24 mouse cellular contexts compared by ENCODE assay signal in genomic region chr3:88905741-88906140, GRCm38 (mm10).
"Had no signal": no experiment of that assay in that cellular context is flagged by ENCODE, and none has a peak within 500 bp of the region (broad histone marks: within the 10 kb centered on the region; RNA-seq: fewer than 3 reads in every experiment).

No protein-coding gene starts in this region.

- H3K4me2 ChIP-seq: heart, embryonic 12.5 days; hindbrain, embryonic 12.5 days; hindbrain, embryonic 14.5 days; intestine, embryonic 15.5 days; limb, embryonic 12.5 days; liver, embryonic 11.5 days; liver, embryonic 13.5 days; liver, embryonic 15.5 days had no signal

- H3K27me3 ChIP-seq: heart, embryonic 12.5 days; hindbrain, embryonic 12.5 days; intestine, embryonic 15.5 days; limb, embryonic 12.5 days; liver, embryonic 13.5 days; liver, embryonic 15.5 days had no signal

- H3K4me1 ChIP-seq: heart, embryonic 12.5 days; hindbrain, embryonic 10.5 days; hindbrain, embryonic 12.5 days; intestine, embryonic 15.5 days; limb, embryonic 12.5 days; liver, embryonic 13.5 days; liver, embryonic 15.5 days had no signal

- DNase-seq: gastrocnemius, adult 2 months; gastrocnemius, postnatal 10 days; gastrocnemius, postnatal 25 days; heart, adult 2 months; heart, postnatal 10 days; heart, postnatal 4 days; kidney, adult 18-20 months; kidney, adult 8-10 months; kidney, postnatal 10 days; kidney, postnatal 25 days; kidney, postnatal 4 days; liver; liver, embryonic 13.5 days had no signal

- H3K9me3 ChIP-seq: heart, embryonic 10.5 days; heart, embryonic 12.5 days; hindbrain, embryonic 10.5 days; hindbrain, embryonic 12.5 days; intestine, embryonic 15.5 days; limb, embryonic 10.5 days; limb, embryonic 12.5 days; liver, embryonic 13.5 days; liver, embryonic 15.5 days had no signal

- H3K27ac ChIP-seq: gastrocnemius, adult 2 months; heart, adult 2 months; heart, embryonic 10.5 days; hindbrain, embryonic 10.5 days; hindbrain, embryonic 12.5 days; hindbrain, embryonic 14.5 days; intestine, embryonic 15.5 days; left cerebral cortex, adult 2 months; limb, embryonic 10.5 days; limb, embryonic 12.5 days; liver, embryonic 13.5 days; liver, embryonic 15.5 days had no signal

- H3K4me3 ChIP-seq: gastrocnemius, adult 2 months; heart, adult 2 months; heart, embryonic 10.5 days; heart, embryonic 12.5 days; hindbrain, embryonic 10.5 days; hindbrain, embryonic 12.5 days; intestine, embryonic 15.5 days; left cerebral cortex, adult 2 months; limb, embryonic 10.5 days; limb, embryonic 12.5 days; liver, embryonic 13.5 days; liver, embryonic 15.5 days had no signal

- H3K9ac ChIP-seq: heart, embryonic 12.5 days; hindbrain, embryonic 12.5 days; hindbrain, embryonic 14.5 days; intestine, embryonic 15.5 days; limb, embryonic 12.5 days; liver, embryonic 13.5 days; liver, embryonic 15.5 days had no signal
